Mouse (Mus musculus): Measurements from ENCODE around the gene Capns2. TPM values are rescaled to one million over a fixed set of nuclear protein-coding genes. Genes with fewer than 3 reads are reported as not detected.

Gene Capns2
- polyA plus RNA-seq, 1 experiment: 0.49 TPM

DNA sequence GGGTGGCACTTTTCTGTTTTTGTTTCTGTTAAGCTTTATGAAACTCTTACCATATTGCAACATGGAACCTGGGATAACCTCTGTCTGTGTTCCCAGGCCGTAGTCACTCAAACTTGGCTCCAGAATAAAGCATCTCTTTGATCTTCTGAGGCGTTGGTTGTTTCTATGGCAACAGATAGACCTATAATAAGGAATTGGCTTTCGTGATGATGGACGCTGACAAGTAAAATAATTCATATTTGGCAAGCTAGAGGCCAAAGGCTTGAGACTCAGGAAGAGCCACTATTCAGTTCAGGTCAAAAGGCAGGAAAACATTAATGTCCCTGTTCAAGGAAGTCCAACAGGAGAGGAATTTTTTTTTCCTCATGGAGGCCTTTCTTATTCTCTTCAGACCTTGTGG lies 27.8 kb downstream of the Capns2 start:
- no peaks in the 10 kb centered on the region for H3K36me3 ChIP-seq (ENCODE audit: control insufficient read depth, insufficient read depth, low read length)
- H3K27me3 ChIP-seq (ENCODE audit: control insufficient read depth, insufficient read depth, low read length): no peaks in the 10 kb centered on the region
- no peak overlapping the region for H3K27ac ChIP-seq (ENCODE audit: insufficient read depth, low read length)
- TF ChIP-seq POLR2A (IDR thresholded peaks at IDR 0.05; ENCODE audit: low read depth, low read length) (no peak), CTCF (IDR thresholded peaks at IDR 0.05; ENCODE audit: extremely low read depth, insufficient read depth, insufficient read length, insufficient replicate concordance) (no peak)
- WGBS: 88% methylated on average over 4 of the region's 4 CpGs
- no peaks in the 10 kb centered on the region for H3K4me1 ChIP-seq (ENCODE audit: control insufficient read depth, insufficient read depth, insufficient read length)
- DNase-seq (ENCODE audit: low read depth in 1 of 2, low spot score in 2 of 2): no peak
- no peak overlapping the region for H3K4me3 ChIP-seq (ENCODE audit: extremely low read depth, insufficient read depth, insufficient read length)

- Histone ChIP-seq H3K27me3 (ENCODE audit: control insufficient read depth, insufficient read depth, low read length) (no peaks in the 10 kb centered on the region), H3K36me3 (ENCODE audit: control insufficient read depth, insufficient read depth, low read length) (no peaks in the 10 kb centered on the region), H3K27ac (ENCODE audit: insufficient read depth, low read length) (no peak overlapping the region), H3K4me3 (ENCODE audit: extremely low read depth, insufficient read depth, insufficient read length) (no peak overlapping the region), H3K4me1 (ENCODE audit: control insufficient read depth, insufficient read depth, insufficient read length) (no peaks in the 10 kb centered on the region)
- TF ChIP-seq POLR2A (IDR thresholded peaks at IDR 0.05; ENCODE audit: low read depth, low read length): no peak
- TF ChIP-seq CTCF (IDR thresholded peaks at IDR 0.05; ENCODE audit: extremely low read depth, insufficient read depth, insufficient read length, insufficient replicate concordance): no peak
- WGBS: 57% methylated on average over 4 of the region's 4 CpGs
- DNase-seq (ENCODE audit: low read depth in 1 of 2, low spot score in 2 of 2): no peak
Observed at GRCm38 (mm10) chr8:92938056-92938455, 36.8 kb downstream of the Capns2 start.

DNA sequence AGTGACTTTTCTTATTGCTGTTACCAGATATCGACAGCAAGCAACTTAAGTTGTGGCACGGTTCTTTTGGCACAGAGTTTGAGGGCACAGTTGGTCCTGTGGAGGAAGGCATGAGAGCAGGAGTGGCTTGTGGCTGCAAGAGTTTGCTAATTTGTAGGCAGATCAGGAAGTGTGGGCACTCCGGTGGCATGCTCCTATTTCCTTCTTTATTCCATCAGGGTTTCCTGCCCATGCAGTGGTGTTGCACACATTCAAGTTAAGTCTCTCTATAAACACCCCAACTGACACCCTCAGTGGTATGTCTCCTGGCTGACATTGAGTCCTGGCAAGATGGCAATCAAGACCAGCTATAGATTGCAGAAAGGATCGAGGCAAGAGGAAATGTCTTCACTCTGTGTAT lies 47.9 kb downstream of the Capns2 start:
- Histone ChIP-seq H3K4me1 (ENCODE audit: control insufficient read depth, insufficient read depth, insufficient read length) (no peaks in the 10 kb centered on the region), H3K4me3 (ENCODE audit: extremely low read depth, insufficient read depth, insufficient read length) (no peak overlapping the region), H3K36me3 (ENCODE audit: control insufficient read depth, insufficient read depth, low read length) (no peaks in the 10 kb centered on the region), H3K27me3 (ENCODE audit: control insufficient read depth, insufficient read depth, low read length) (no peaks in the 10 kb centered on the region), H3K27ac (ENCODE audit: insufficient read depth, low read length) (no peak overlapping the region)
- no peak for DNase-seq (ENCODE audit: low read depth in 1 of 2, low spot score in 2 of 2)
- 7% methylated on average over 4 of the region's 4 CpGs for WGBS
- no peak for TF ChIP-seq CTCF (IDR thresholded peaks at IDR 0.05; ENCODE audit: extremely low read depth, insufficient read depth, insufficient read length, insufficient replicate concordance)
- TF ChIP-seq POLR2A (IDR thresholded peaks at IDR 0.05; ENCODE audit: low read depth, low read length): no peak

- Histone ChIP-seq H3K27me3 (ENCODE audit: control insufficient read depth, insufficient read depth, low read length) (no peaks in the 10 kb centered on the region), H3K27ac (ENCODE audit: insufficient read depth, low read length) (no peak overlapping the region), H3K4me1 (ENCODE audit: control insufficient read depth, insufficient read depth, insufficient read length) (no peaks in the 10 kb centered on the region), H3K4me3 (ENCODE audit: extremely low read depth, insufficient read depth, insufficient read length) (no peak overlapping the region), H3K36me3 (ENCODE audit: control insufficient read depth, insufficient read depth, low read length) (no peaks in the 10 kb centered on the region)
- DNase-seq (ENCODE audit: low read depth in 1 of 2, low spot score in 2 of 2): no peak
- no peak for TF ChIP-seq CTCF (IDR thresholded peaks at IDR 0.05; ENCODE audit: extremely low read depth, insufficient read depth, insufficient read length, insufficient replicate concordance)
- no peak for TF ChIP-seq POLR2A (IDR thresholded peaks at IDR 0.05; ENCODE audit: low read depth, low read length)
- 82% methylated on average over 12 of the region's 12 CpGs for WGBS
Observed at GRCm38 (mm10) chr8:92950639-92951371, 49.6 kb downstream of the Capns2 start.

Other genes starting within 250 kb of the Capns2 start
- gene Irx6, start 227.1 kb upstream of the Capns2 start, polyA plus RNA-seq (2012; rRNA removed): not detected in 2 replicates
- gene Mmp2, start 74.1 kb upstream of the Capns2 start, polyA plus RNA-seq (2012; rRNA removed): 14.2 and 18.3 TPM in 2 replicates
- 9.2 and 11.2 TPM in 2 replicates for gene Lpcat2, start 46.1 kb upstream of the Capns2 start, polyA plus RNA-seq (2012; rRNA removed)
- gene Slc6a2, start 58.7 kb downstream of the Capns2 start, polyA plus RNA-seq (2012; rRNA removed): 0.01 TPM in 1 of 2 replicates, not detected in the other
- gene Ces1a, start 146.8 kb downstream of the Capns2 start, polyA plus RNA-seq (2012; rRNA removed): not detected in 2 replicates
- not detected in 2 replicates for gene Ces1b, start 178.6 kb downstream of the Capns2 start, polyA plus RNA-seq (2012; rRNA removed)
- 0.06 and 0.12 TPM in 2 replicates for gene Ces1c, start 229.9 kb downstream of the Capns2 start, polyA plus RNA-seq (2012; rRNA removed)

All from spleen, adult 2 months (tissue).